Mouse (Mus musculus): ENCODE measurements around the gene Gm20696.

GRCm38 (mm10) chr6:99671768-99672167, 5.2 kb upstream of the Gm20696 start:
- no peak for TF ChIP-seq CTCF (IDR thresholded peaks at IDR 0.05; ENCODE audit: borderline replicate concordance, insufficient read depth, low read depth, low read length)
- no peak for TF ChIP-seq POLR2A (IDR thresholded peaks at IDR 0.05; ENCODE audit: borderline replicate concordance, insufficient read depth, low read length)

All from cerebellum, adult 2 months (tissue).